Mouse (Mus musculus) hindbrain, embryonic 13.5 days (tissue): ENCODE results near the gene Tas2r121. TPM values are rescaled to one million over a fixed set of nuclear protein-coding genes. Genes with fewer than 3 reads are reported as not detected.
"Not testable (repeated sequence)": the region's sequence is repeated elsewhere in the genome, so short reads cannot be mapped to it uniquely, and the experiment has no call there.

Experiments
- ATAC-seq: fragments of 200-750 bp; cut with Nextera tagmentation; 2 replicates; pipeline ENCODE4 v1.8.0; 2017; ENCODE audit warnings: moderate TSS enrichment; ENCODE audit not compliant: low FRiP score
- H3K27ac ChIP-seq: fragments of 300-500 bp; sonication (generic); 2 replicates; pipeline ENCODE4 v1.5.1; 2015; ENCODE audit warnings: inconsistent platforms, mild to moderate bottlenecking, moderate library complexity
- H3K27me3 ChIP-seq: fragments of 300-500 bp; sonication (generic); 2 replicates; pipeline ENCODE4 v1.6.1; 2015; ENCODE audit warnings: mild to moderate bottlenecking, inconsistent platforms
- H3K36me3 ChIP-seq: fragments of 300-500 bp; sonication (generic); 2 replicates; pipeline ENCODE4 v1.6.1; 2015; ENCODE audit warnings: mild to moderate bottlenecking, inconsistent platforms
- H3K4me1 ChIP-seq: fragments of 300-500 bp; sonication (generic); replicated peaks from 2 replicates; pipeline ENCODE4 v1.6.1; 2015; ENCODE audit warnings: inconsistent platforms
- H3K4me2 ChIP-seq: fragments of 300-500 bp; sonication (generic); 2 replicates; pipeline ENCODE4 v1.6.1; 2015; ENCODE audit warnings: inconsistent platforms, mild to moderate bottlenecking, moderate library complexity
- H3K4me3 ChIP-seq: fragments of 300-500 bp; sonication (generic); 2 replicates; pipeline ENCODE4 v1.5.1; 2015; ENCODE audit warnings: mild to moderate bottlenecking, inconsistent platforms
- H3K9ac ChIP-seq: fragments of 300-500 bp; sonication (generic); 2 replicates; pipeline ENCODE4 v1.6.1; 2015; ENCODE audit warnings: mild to moderate bottlenecking, inconsistent platforms
- H3K9me3 ChIP-seq: fragments of 300-500 bp; sonication (generic); 2 replicates; pipeline ENCODE4 v1.6.1; 2016; ENCODE audit warnings: inconsistent platforms
- WGBS: fragments of 180-500 bp; shearing (Covaris S2); methylation state at CpG from one replicate; pipeline ENCODE4 v1.1.7; 2015; 5-methylcytosine and 5-hydroxymethylcytosine counted together
- polyA plus RNA-seq: library from polyadenylated mRNA; unstranded; fragments of >200 nt; fragmentation: Nextera tagmentation; extraction: Ambion mirVana; gene quantifications from 2 replicates; pipeline ENCODE4 v1.2.1, GENCODE M21; 2015

Tas2r121 gene
- polyA plus RNA-seq = not detected in 2 replicates

DNA sequence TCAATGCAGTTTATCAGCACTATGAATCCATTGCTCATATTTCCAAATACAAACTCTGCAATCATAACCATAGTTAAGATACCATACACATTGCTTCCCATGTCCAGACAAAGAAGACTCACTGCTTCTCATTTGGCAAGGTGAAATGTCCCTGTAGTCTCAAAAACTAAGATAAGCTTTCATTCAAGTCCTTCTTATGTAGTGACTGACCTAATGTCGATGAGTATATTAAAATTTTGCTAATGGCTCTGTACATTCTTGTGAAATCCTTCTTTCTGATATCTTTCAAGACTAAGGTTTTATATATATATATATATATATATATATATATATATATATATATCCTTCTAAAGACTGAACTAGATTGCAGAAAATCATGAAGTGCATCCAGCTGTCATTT, at the start of gene Tas2r121:
Tas2r121 (minus strand) TSS at position 101 of the 400 bp plus-strand sequence.
- 78% methylated on average over 1 of the region's 1 CpGs for WGBS
- no peak within 1 kb of the TSS for H3K9ac ChIP-seq
- no peaks in the 10 kb centered on the region for H3K27me3 ChIP-seq
- ATAC-seq = no peak
- no peaks in the 10 kb centered on the region for H3K9me3 ChIP-seq
- no peaks in the 10 kb centered on the region for H3K4me1 ChIP-seq
- no peak within 1 kb of the TSS for H3K4me2 ChIP-seq
- H3K27ac ChIP-seq = no peak within 1 kb of the TSS
- no peak within 1 kb of the TSS for H3K4me3 ChIP-seq
- no peaks in the 10 kb centered on the region for H3K36me3 ChIP-seq

DNA sequence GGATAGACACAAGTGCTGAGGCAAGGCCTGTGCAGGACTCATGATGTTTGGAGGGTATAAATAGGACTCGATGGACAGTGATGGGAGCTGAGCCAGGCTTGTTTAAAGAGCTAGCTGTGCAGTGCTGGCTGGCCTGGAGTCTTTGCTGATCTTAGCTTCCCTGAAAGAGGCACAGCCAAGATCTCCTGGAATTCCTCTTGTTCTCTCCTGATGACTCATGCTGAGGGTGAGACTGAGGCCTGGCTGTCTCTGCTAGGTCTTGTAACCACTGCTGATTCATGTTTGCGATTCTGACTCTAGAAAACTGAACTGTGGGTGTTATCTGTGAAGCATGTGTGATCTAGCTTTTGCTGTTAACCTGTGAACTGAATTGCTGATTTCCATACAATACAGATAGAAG, 49.4 kb upstream of the Tas2r121 start:
- H3K4me2 ChIP-seq = no peak overlapping the region
- H3K9ac ChIP-seq = no peak overlapping the region
- H3K36me3 ChIP-seq = no peaks in the 10 kb centered on the region
- no peak overlapping the region for H3K4me3 ChIP-seq
- H3K27ac ChIP-seq = no peak overlapping the region
- no peaks in the 10 kb centered on the region for H3K9me3 ChIP-seq
- WGBS = 93% methylated on average over 2 of the region's 2 CpGs
- no peak for ATAC-seq
- no peaks in the 10 kb centered on the region for H3K4me1 ChIP-seq
- H3K27me3 ChIP-seq = no peaks in the 10 kb centered on the region

- Histone ChIP-seq H3K9me3 (no peaks in the 10 kb centered on the region), H3K27me3 (no peaks in the 10 kb centered on the region), H3K27ac (no peak within 1 kb of the TSS), H3K4me1 (no peaks in the 10 kb centered on the region), H3K36me3 (no peaks in the 10 kb centered on the region), H3K4me3 (no peak within 1 kb of the TSS), H3K4me2 (no peak within 1 kb of the TSS), H3K9ac (no peak within 1 kb of the TSS)
- ATAC-seq = no peak
- 84% methylated on average over 2 of the region's 2 CpGs for WGBS
Observed at GRCm38 (mm10) chr6:132737935-132738334, 37.1 kb upstream of the Tas2r121 start, which contains the start of gene Tas2r115. Tas2r115 (minus strand) TSS chr6:132738035.

GRCm38 (mm10) chr6:132711828-132712227, 11.0 kb upstream of the Tas2r121 start, which contains the start of gene Tas2r122:
Tas2r122 (minus strand) TSS chr6:132711928.
- H3K27me3 ChIP-seq = no peaks in the 10 kb centered on the region
- no peak within 1 kb of the TSS for H3K9ac ChIP-seq
- H3K27ac ChIP-seq = no peak within 1 kb of the TSS
- no peak within 1 kb of the TSS for H3K4me2 ChIP-seq
- H3K9me3 ChIP-seq = no peaks in the 10 kb centered on the region
- H3K4me1 ChIP-seq = no peaks in the 10 kb centered on the region
- H3K36me3 ChIP-seq = no peaks in the 10 kb centered on the region
- ATAC-seq = no peak
- 91% methylated on average over 3 of the region's 3 CpGs for WGBS
- no peak within 1 kb of the TSS for H3K4me3 ChIP-seq

GRCm38 (mm10) chr6:132691596-132691995, 9.2 kb downstream of the Tas2r121 start:
- H3K4me3 ChIP-seq, H3K4me2 ChIP-seq, H3K36me3 ChIP-seq, H3K27ac ChIP-seq, H3K27me3 ChIP-seq, H3K9me3 ChIP-seq, H3K9ac ChIP-seq, H3K4me1 ChIP-seq, ATAC-seq: not testable (repeated sequence)
- 83% methylated on average over 7 of the region's 7 CpGs for WGBS

- H3K27me3 ChIP-seq = no peaks in the 10 kb centered on the region
- no peak within 1 kb of the TSS for H3K4me2 ChIP-seq
- no peaks in the 10 kb centered on the region for H3K9me3 ChIP-seq
- H3K9ac ChIP-seq = no peak within 1 kb of the TSS
- H3K27ac ChIP-seq = no peak within 1 kb of the TSS
- H3K4me1 ChIP-seq = no peaks in the 10 kb centered on the region
- no peaks in the 10 kb centered on the region for H3K36me3 ChIP-seq
- ATAC-seq = no peak
- H3K4me3 ChIP-seq = no peak within 1 kb of the TSS
Observed at GRCm38 (mm10) chr6:132656653-132657052, 44.2 kb downstream of the Tas2r121 start, which contains the start of gene Tas2r120. Tas2r120 (plus strand) TSS chr6:132656953.

DNA sequence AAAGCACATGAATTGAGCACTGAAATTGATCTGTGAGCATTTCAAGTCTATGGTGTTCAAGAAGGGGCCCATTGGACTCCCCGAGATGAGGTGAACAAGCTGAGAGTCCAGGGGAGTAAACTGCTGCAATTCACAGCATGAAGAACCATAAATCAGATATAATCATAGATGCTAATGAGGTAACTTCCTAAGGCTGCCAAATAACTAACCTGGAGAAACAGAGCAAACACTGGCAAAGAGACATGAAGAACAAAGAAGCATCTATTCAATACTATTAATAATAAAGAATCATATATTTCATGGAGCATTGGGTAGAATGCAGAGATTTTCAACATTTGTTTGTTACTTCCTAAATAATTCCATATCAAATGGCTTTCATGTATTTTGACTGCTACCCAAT, 49.4 kb downstream of the Tas2r121 start, which contains the start of gene A630073D07Rik:
A630073D07Rik (minus strand) TSS at position 101 of the 400 bp plus-strand sequence.
- Histone ChIP-seq H3K27ac (no peak within 1 kb of the TSS), H3K4me1 (no peaks in the 10 kb centered on the region), H3K4me2 (no peak within 1 kb of the TSS), H3K27me3 (no peaks in the 10 kb centered on the region), H3K9ac (no peak within 1 kb of the TSS), H3K36me3 (no peaks in the 10 kb centered on the region), H3K4me3 (no peak within 1 kb of the TSS), H3K9me3 (no peaks in the 10 kb centered on the region)
- ATAC-seq = no peak
- 94% methylated on average over 1 of the region's 1 CpGs for WGBS

Other genes starting within 250 kb of the Tas2r121 start
- gene Prh1, start 131.2 kb downstream of the Tas2r121 start, polyA plus RNA-seq = not detected in 2 replicates
- not detected in 2 replicates for gene Prp2, start 105.1 kb downstream of the Tas2r121 start, polyA plus RNA-seq
- gene A630073D07Rik, start 49.5 kb downstream of the Tas2r121 start, polyA plus RNA-seq = not detected in 2 replicates
- not detected in 2 replicates for gene Tas2r120, start 44.1 kb downstream of the Tas2r121 start, polyA plus RNA-seq
- not detected in 2 replicates for gene Tas2r122, start 10.9 kb upstream of the Tas2r121 start, polyA plus RNA-seq
- not detected in 2 replicates for gene Tas2r115, start 37.0 kb upstream of the Tas2r121 start, polyA plus RNA-seq
- not detected in 2 replicates for gene Tas2r124, start 53.7 kb upstream of the Tas2r121 start, polyA plus RNA-seq
- not detected in 2 replicates for gene Tas2r102, start 61.1 kb upstream of the Tas2r121 start, polyA plus RNA-seq
- not detected in 2 replicates for gene Tas2r136, start 77.2 kb upstream of the Tas2r121 start, polyA plus RNA-seq
- gene Tas2r117, start 101.8 kb upstream of the Tas2r121 start, polyA plus RNA-seq = not detected in 2 replicates
- gene Tas2r123, start 146.1 kb upstream of the Tas2r121 start, polyA plus RNA-seq = not detected in 2 replicates
- not detected in 2 replicates for gene Tas2r116, start 154.4 kb upstream of the Tas2r121 start, polyA plus RNA-seq
- gene Tas2r110, start 167.0 kb upstream of the Tas2r121 start, polyA plus RNA-seq = not detected in 2 replicates
- gene Tas2r113, start 192.0 kb upstream of the Tas2r121 start, polyA plus RNA-seq = not detected in 2 replicates
- not detected in 2 replicates for gene Tas2r125, start 208.6 kb upstream of the Tas2r121 start, polyA plus RNA-seq